Mouse (Mus musculus) hindbrain, embryonic 14.5 days (tissue): Measurements from ENCODE around the gene Nrarp. TPM values are rescaled to one million over a fixed set of nuclear protein-coding genes. Genes with fewer than 3 reads are reported as not detected.

Experiments used
- ATAC-seq: fragments of 200-750 bp; cut with Nextera tagmentation; 2 replicates; pipeline ENCODE4 v1.8.0; 2017; ENCODE audit warnings: moderate number of reproducible peaks, mild to moderate bottlenecking, moderate TSS enrichment, moderate library complexity; ENCODE audit not compliant: low FRiP score
- DNase-seq: peaks from one replicate; pipeline ENCODE4 v3.0.0-alpha.2; 2015; ENCODE audit warnings: low spot score
- H3K27ac ChIP-seq: fragments of 300-500 bp; sonication (generic); 2 replicates; pipeline ENCODE4 v1.5.1; 2014; ENCODE audit warnings: mild to moderate bottlenecking, moderate library complexity
- H3K27me3 ChIP-seq: fragments of 300-500 bp; sonication (generic); 2 replicates; pipeline ENCODE4 v1.6.1; 2014; ENCODE audit warnings: mild to moderate bottlenecking, low read length, mixed read lengths; ENCODE audit not compliant: control insufficient read depth, insufficient read depth
- H3K36me3 ChIP-seq: fragments of 300-500 bp; sonication (generic); replicated peaks from 2 replicates; pipeline ENCODE4 v1.6.1; 2014; ENCODE audit not compliant: control insufficient read depth, insufficient read depth
- H3K4me1 ChIP-seq: fragments of 300-500 bp; sonication (generic); replicated peaks from 2 replicates; pipeline ENCODE4 v1.6.1; 2014; ENCODE audit warnings: antibody characterized with exemption, low read length, mixed read lengths; ENCODE audit not compliant: control insufficient read depth, insufficient read depth
- H3K4me2 ChIP-seq: fragments of 300-500 bp; sonication (generic); replicated peaks from 2 replicates; pipeline ENCODE4 v1.6.1; 2014; ENCODE audit warnings: mild to moderate bottlenecking, moderate library complexity
- H3K4me3 ChIP-seq: fragments of 300-500 bp; sonication (generic); replicated peaks from 2 replicates; pipeline ENCODE4 v1.5.1; 2014; ENCODE audit warnings: mild to moderate bottlenecking, low read length
- H3K9ac ChIP-seq: fragments of 300-500 bp; sonication (generic); 2 replicates; pipeline ENCODE4 v1.6.1; 2014
- H3K9me3 ChIP-seq: fragments of 300-500 bp; sonication (generic); 2 replicates; pipeline ENCODE4 v1.6.1; 2016; ENCODE audit warnings: low read length; ENCODE audit not compliant: control insufficient read depth
- WGBS: fragments of 180-500 bp; shearing (Covaris S2); extraction: QIAGEN DNeasy Blood & Tissue Kit; methylation state at CpG from one replicate; pipeline ENCODE4 v1.1.7; 2014; 5-methylcytosine and 5-hydroxymethylcytosine counted together
- polyA plus RNA-seq: library from polyadenylated mRNA; unstranded; fragments of >200 nt; fragmentation: Nextera tagmentation; extraction: Ambion mirVana; gene quantifications from 2 replicates; pipeline ENCODE4 v1.2.1, GENCODE M21; 2014

Gene Nrarp
- polyA plus RNA-seq, 1 experiment from 2014 or later: 15.6 TPM

DNA sequence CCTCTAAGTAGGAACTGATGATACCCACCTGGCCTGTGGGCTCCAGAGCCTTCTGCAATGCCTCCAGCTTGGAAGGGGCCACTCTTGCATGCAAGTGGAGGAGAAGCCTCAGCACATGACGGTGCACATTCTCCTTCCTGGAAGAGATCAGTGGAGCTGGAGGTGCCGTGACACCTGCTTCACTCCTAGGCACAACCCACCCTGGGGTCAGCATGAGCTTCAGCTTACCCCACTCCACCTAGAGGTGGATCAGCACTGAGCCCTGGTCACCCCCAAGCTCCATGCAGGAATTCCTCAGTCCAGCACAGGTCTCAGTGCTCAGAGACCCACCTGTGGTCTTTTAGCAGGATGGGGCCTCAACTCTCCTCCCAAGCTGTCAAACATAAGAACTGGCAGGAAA lies 20.1 kb downstream of the Nrarp start:
- H3K9ac ChIP-seq: no peak overlapping the region
- no peak for ATAC-seq
- WGBS: 100% methylated on average over 2 of the region's 2 CpGs
- H3K27me3 ChIP-seq: peaks cover 12% of the 10 kb centered on the region
- H3K36me3 ChIP-seq: peaks cover 78% of the 10 kb centered on the region
- H3K27ac ChIP-seq: no peak overlapping the region
- no peak overlapping the region for H3K4me2 ChIP-seq
- H3K9me3 ChIP-seq: no peaks in the 10 kb centered on the region
- no peaks in the 10 kb centered on the region for H3K4me1 ChIP-seq
- DNase-seq: no peak
- H3K4me3 ChIP-seq: no peak overlapping the region

GRCm38 (mm10) chr2:25203631-25204214 lies 23.2 kb downstream of the Nrarp start:
- H3K27ac ChIP-seq: no peak overlapping the region
- H3K9me3 ChIP-seq: no peaks in the 10 kb centered on the region
- DNase-seq: no peak
- ATAC-seq: no peak
- no peak overlapping the region for H3K4me3 ChIP-seq
- H3K9ac ChIP-seq: no peak overlapping the region
- H3K4me2 ChIP-seq: no peak overlapping the region
- no peaks in the 10 kb centered on the region for H3K27me3 ChIP-seq
- WGBS: 62% methylated on average over 4 of the region's 4 CpGs
- H3K4me1 ChIP-seq: peaks cover 2% of the 10 kb centered on the region; the same call in 1 of the 2 replicates
- H3K36me3 ChIP-seq: peaks cover 89% of the 10 kb centered on the region

DNA sequence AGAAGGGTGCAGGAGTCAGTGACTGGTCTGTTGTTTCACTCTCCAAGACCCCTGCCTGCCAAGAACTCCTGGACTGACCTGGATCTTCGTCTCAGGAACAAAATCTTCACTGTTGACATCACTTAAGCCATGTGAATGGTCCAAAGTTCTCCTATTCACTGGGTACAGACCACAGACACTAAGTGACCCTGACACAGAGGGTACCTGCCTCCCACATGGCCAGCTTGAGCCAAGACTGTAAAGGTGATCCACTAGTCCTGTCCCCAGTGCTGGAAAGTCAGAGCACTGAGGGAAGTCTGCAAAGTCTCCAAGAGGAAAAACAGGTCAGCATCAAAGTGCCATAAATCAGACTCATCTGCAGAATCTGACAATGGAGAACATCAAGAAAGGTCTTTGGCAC lies 27.0 kb downstream of the Nrarp start:
- Histone ChIP-seq H3K36me3 (peaks cover 57% of the 10 kb centered on the region), H3K9me3 (no peaks in the 10 kb centered on the region), H3K4me1 (peaks cover 17% of the 10 kb centered on the region), H3K27me3 (no peaks in the 10 kb centered on the region), H3K9ac (no peak overlapping the region), H3K27ac (no peak overlapping the region), H3K4me3 (no peak overlapping the region), H3K4me2 (no peak overlapping the region)
- ATAC-seq (no peak), DNase-seq (no peak)
- WGBS: 83% methylated on average over 1 of the region's 1 CpGs

DNA sequence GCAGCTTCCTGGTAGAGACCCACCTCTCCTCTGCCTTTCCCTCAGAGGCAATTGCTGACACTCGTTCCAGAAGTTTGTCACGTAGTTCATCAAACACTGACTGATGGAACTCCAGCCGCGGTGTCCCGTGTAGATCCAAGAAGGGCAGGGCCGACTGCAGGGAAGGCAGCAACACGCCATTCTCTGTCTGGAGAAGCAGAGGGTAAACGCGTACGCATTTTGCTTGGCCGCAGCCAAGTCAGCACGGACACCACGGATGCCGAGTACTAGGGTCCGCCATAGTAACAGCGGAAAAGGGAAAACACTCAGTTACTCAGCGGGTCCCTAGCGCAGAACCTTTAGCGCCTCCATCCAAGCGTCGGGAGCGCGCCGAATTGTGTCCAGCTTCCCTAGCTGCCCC lies 30.1 kb downstream of the Nrarp start:
- H3K9ac ChIP-seq: peak overlapping the region; percentile 95
- DNase-seq (no peak), ATAC-seq (no peak; the same call in 1 of the 2 replicates)
- H3K27ac ChIP-seq: peak overlapping the region; percentile 93
- H3K27me3 ChIP-seq: no peaks in the 10 kb centered on the region
- peak overlapping the region; percentile 90 for H3K4me2 ChIP-seq
- peak overlapping the region; percentile 97 for H3K4me3 ChIP-seq
- H3K4me1 ChIP-seq: peaks cover 17% of the 10 kb centered on the region
- peaks cover 26% of the 10 kb centered on the region for H3K36me3 ChIP-seq
- no peaks in the 10 kb centered on the region for H3K9me3 ChIP-seq
- WGBS: under 1% methylated on average over 24 of the region's 24 CpGs

GRCm38 (mm10) chr2:25211121-25211670 lies 30.6 kb downstream of the Nrarp start, which contains the start of gene Nelfb:
Gene Nelfb, minus strand, starts transcription at chr2:25211489.
- H3K27me3 ChIP-seq: no peaks in the 10 kb centered on the region
- DNase-seq (peak; percentile 83), ATAC-seq (peak; percentile 89)
- H3K4me1 ChIP-seq: peaks cover 17% of the 10 kb centered on the region
- peak within 1 kb of the TSS; percentile 97 for H3K4me3 ChIP-seq
- peak within 1 kb of the TSS; percentile 90 for H3K4me2 ChIP-seq
- H3K9me3 ChIP-seq: no peaks in the 10 kb centered on the region
- peaks cover 21% of the 10 kb centered on the region for H3K36me3 ChIP-seq
- H3K9ac ChIP-seq: peak within 1 kb of the TSS; percentile 95
- peak within 1 kb of the TSS; percentile 93 for H3K27ac ChIP-seq
- WGBS: 0% methylated on average over 44 of the region's 44 CpGs

DNA sequence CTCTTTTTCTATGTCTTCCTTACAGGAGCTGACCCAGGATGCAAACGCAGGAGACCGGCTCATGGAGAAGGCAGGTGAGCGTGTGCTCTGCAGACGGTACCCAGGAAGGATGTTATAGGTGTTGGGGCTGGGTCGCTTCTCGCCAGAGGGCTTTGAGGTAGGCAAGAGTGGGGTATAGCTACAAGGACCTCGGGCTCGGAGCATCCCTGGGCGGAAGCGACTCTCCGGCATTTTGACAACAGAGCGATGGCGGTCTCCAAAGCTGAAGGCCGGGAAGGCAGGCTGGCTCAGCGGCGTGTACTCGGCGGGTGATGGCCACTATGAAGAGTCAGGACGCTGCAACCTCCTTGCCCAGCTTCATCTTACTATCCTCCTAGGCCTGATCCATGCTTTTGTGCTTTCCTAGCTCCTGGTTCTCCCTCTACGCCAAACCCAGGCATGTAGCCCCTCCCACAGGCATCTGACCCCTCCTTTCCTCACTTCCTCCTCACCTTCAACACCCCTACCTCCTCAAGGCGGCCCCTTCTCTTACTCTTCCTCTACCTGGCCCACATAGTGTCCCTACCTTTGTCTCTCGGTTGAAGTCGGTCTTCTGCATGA lies 32.8 kb downstream of the Nrarp start:
- no peak overlapping the region for H3K4me3 ChIP-seq
- peaks cover 17% of the 10 kb centered on the region for H3K4me1 ChIP-seq
- no peaks in the 10 kb centered on the region for H3K9me3 ChIP-seq
- 65% methylated on average over 23 of the region's 23 CpGs for WGBS
- H3K27ac ChIP-seq: no peak overlapping the region
- no peak overlapping the region for H3K4me2 ChIP-seq
- ATAC-seq (no peak), DNase-seq (no peak)
- no peaks in the 10 kb centered on the region for H3K27me3 ChIP-seq
- H3K36me3 ChIP-seq: peaks cover 9% of the 10 kb centered on the region; the same call in 1 of the 2 replicates
- H3K9ac ChIP-seq: no peak overlapping the region

GRCm38 (mm10) chr2:25214444-25214843 lies 33.9 kb downstream of the Nrarp start, which contains the start of gene Stpg3:
Gene Stpg3, minus strand, starts transcription at chr2:25214637.
- no peak for ATAC-seq
- Histone ChIP-seq H3K36me3 (no peaks in the 10 kb centered on the region; the same call in 1 of the 2 replicates), H3K27ac (no peak within 1 kb of the TSS), H3K27me3 (no peaks in the 10 kb centered on the region), H3K9ac (no peak within 1 kb of the TSS), H3K4me3 (no peak within 1 kb of the TSS), H3K4me1 (peaks cover 10% of the 10 kb centered on the region), H3K9me3 (no peaks in the 10 kb centered on the region), H3K4me2 (no peak within 1 kb of the TSS)
- WGBS: 75% methylated on average over 3 of the region's 3 CpGs
- no peak for DNase-seq

GRCm38 (mm10) chr2:25217666-25218065 lies 37.1 kb downstream of the Nrarp start:
- H3K9ac ChIP-seq: no peak overlapping the region
- no peak overlapping the region for H3K4me2 ChIP-seq
- DNase-seq: no peak
- no peak overlapping the region for H3K27ac ChIP-seq
- no peaks in the 10 kb centered on the region for H3K9me3 ChIP-seq
- H3K4me1 ChIP-seq: no peaks in the 10 kb centered on the region
- H3K36me3 ChIP-seq: peaks cover 9% of the 10 kb centered on the region
- no peak overlapping the region for H3K4me3 ChIP-seq
- WGBS: 62% methylated on average over 2 of the region's 2 CpGs
- ATAC-seq: no peak
- no peaks in the 10 kb centered on the region for H3K27me3 ChIP-seq

DNA sequence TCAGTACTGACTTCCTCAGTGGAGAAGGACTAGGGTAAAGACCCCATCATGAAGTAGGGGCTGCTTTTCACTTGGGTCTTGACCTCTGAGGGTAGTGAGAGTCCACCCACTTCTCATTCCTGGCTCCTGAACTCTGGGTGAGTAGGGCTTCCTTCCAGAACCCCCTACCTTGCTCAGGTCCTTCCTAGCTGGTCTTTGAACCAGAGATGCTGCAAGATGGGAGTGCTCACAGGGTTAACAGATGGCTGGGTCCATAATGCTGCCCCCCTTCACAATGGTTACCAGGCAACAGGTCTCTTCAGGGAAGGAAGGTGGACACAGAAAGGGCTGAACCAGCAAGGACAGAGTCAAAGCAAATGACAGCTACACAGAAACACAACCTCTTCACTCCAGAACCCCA lies 37.9 kb downstream of the Nrarp start, which contains the start of gene Fam166a:
TSS of gene Fam166a (plus strand) at position 301 of the 400 bp plus-strand sequence.
- ATAC-seq: no peak
- Histone ChIP-seq H3K27ac (no peak within 1 kb of the TSS), H3K36me3 (peaks cover 9% of the 10 kb centered on the region)

More for the DNA sequence above, 37.9 kb downstream of the Nrarp start, which contains the start of gene Fam166a:
- no peaks in the 10 kb centered on the region for H3K27me3 ChIP-seq
- no peaks in the 10 kb centered on the region for H3K9me3 ChIP-seq
- H3K4me1 ChIP-seq: peaks cover 4% of the 10 kb centered on the region
- no peak within 1 kb of the TSS for H3K4me3 ChIP-seq
- no peak within 1 kb of the TSS for H3K9ac ChIP-seq
- no peak within 1 kb of the TSS for H3K4me2 ChIP-seq
- DNase-seq: no peak
